Mouse (Mus musculus) forebrain, embryonic 13.5 days (tissue): ENCODE results near the gene Cuedc1. TPM values are rescaled to one million over a fixed set of nuclear protein-coding genes. Genes with fewer than 3 reads are reported as not detected.

Experiments
- ATAC-seq: fragments of 200-750 bp; cut with Nextera tagmentation; 2 replicates; pipeline ENCODE4 v1.8.0; 2017
- H3K27ac ChIP-seq: fragments of 300-500 bp; sonication (generic); 2 replicates; pipeline ENCODE4 v1.5.1; 2015; ENCODE audit warnings: inconsistent platforms, mild to moderate bottlenecking, moderate library complexity
- H3K27me3 ChIP-seq: fragments of 300-500 bp; sonication (generic); 2 replicates; pipeline ENCODE4 v1.6.1; 2015; ENCODE audit warnings: mild to moderate bottlenecking, inconsistent platforms
- H3K36me3 ChIP-seq: fragments of 300-500 bp; sonication (generic); 2 replicates; pipeline ENCODE4 v1.6.1; 2015; ENCODE audit warnings: mild to moderate bottlenecking, inconsistent platforms; ENCODE audit not compliant: poor library complexity, severe bottlenecking
- H3K4me1 ChIP-seq: fragments of 300-500 bp; sonication (generic); 2 replicates; pipeline ENCODE4 v1.6.1; 2015; ENCODE audit warnings: inconsistent platforms
- H3K4me2 ChIP-seq: fragments of 300-500 bp; sonication (generic); 2 replicates; pipeline ENCODE4 v1.6.1; 2015; ENCODE audit warnings: inconsistent platforms, mild to moderate bottlenecking, moderate library complexity
- H3K4me3 ChIP-seq: fragments of 300-500 bp; sonication (generic); 2 replicates; pipeline ENCODE4 v1.5.1; 2015; ENCODE audit warnings: mild to moderate bottlenecking, inconsistent platforms
- H3K9ac ChIP-seq: fragments of 300-500 bp; sonication (generic); 2 replicates; pipeline ENCODE4 v1.6.1; 2015; ENCODE audit warnings: mild to moderate bottlenecking, inconsistent platforms
- H3K9me3 ChIP-seq: fragments of 300-500 bp; sonication (generic); replicated peaks from 2 replicates; pipeline ENCODE4 v1.6.1; 2016; ENCODE audit warnings: inconsistent platforms
- WGBS: fragments of 180-500 bp; shearing (Covaris S2); methylation state at CpG from one replicate; pipeline ENCODE4 v1.1.7; 2015; 5-methylcytosine and 5-hydroxymethylcytosine counted together
- polyA plus RNA-seq: library from polyadenylated mRNA; unstranded; fragments of >200 nt; fragmentation: Nextera tagmentation; extraction: Ambion mirVana; gene quantifications from 2 replicates; pipeline ENCODE4 v1.2.1, GENCODE M21; 2015

The Cuedc1 gene
- polyA plus RNA-seq, 1 experiment from 2014 or later, result 37.4 TPM

DNA sequence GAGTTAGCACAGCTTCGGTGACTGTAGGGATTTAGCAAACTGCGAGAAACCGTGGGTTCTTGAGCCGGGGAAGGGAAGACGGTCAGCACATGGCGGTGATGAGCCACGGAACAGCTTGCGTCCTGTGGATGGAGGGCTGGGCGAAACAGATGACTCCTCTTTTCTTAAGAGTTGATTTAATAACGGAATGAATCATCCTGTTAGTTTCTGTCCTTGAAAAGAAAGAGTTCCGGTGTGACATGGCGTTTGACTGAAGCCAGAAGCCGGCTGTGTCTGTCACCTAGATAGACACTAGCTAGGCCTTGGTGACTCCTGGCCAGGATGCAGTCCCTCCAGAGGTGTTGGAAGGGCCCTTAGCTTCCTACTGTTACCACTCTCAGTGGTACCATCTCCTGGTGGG is 14.2 kb downstream of the Cuedc1 start:
- Histone ChIP-seq H3K36me3 (no peaks in the 10 kb centered on the region), H3K9me3 (no peaks in the 10 kb centered on the region), H3K27ac (no peak overlapping the region), H3K4me2 (no peak overlapping the region), H3K9ac (no peak overlapping the region), H3K4me1 (peaks cover 46% of the 10 kb centered on the region), H3K27me3 (no peaks in the 10 kb centered on the region), H3K4me3 (no peak overlapping the region)
- ATAC-seq, result no peak
- WGBS, result 62% methylated on average over 13 of the region's 13 CpGs

DNA sequence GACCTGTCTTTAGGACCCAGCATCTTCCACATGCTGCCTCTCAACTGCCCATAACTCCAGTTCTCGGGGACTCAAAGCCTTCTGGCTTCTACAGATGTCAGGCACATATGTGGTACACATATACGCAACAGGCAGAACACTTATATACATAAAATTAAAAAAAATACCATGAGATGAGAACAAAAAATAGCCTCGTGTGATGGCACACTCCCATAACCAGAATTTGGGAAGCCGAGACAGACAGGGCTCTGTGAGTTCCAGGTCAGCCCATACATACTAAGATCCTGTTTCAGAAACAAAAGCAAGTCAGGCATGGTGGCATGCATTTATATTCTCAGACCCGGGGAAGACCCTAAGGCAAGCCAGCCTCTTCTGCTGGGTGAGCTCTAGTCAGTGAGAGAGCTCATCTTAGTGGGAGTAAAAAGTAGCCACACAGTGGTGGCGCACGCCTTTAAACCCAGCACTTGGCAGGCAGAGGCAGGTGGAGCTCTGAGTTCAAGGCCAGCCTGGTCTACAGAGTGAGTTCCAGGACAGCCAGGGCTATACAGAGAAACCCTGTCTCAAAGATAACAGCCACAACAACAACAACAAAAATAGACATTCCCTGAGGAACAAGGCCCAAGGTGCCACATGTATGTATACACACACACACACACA is 14.9 kb downstream of the Cuedc1 start:
- Histone ChIP-seq H3K27ac (no peak overlapping the region), H3K9me3 (no peaks in the 10 kb centered on the region), H3K36me3 (no peaks in the 10 kb centered on the region), H3K4me3 (no peak overlapping the region), H3K4me2 (no peak overlapping the region), H3K4me1 (peaks cover 53% of the 10 kb centered on the region), H3K9ac (no peak overlapping the region), H3K27me3 (no peaks in the 10 kb centered on the region)
- no peak for ATAC-seq
- 74% methylated on average over 7 of the region's 7 CpGs for WGBS

DNA sequence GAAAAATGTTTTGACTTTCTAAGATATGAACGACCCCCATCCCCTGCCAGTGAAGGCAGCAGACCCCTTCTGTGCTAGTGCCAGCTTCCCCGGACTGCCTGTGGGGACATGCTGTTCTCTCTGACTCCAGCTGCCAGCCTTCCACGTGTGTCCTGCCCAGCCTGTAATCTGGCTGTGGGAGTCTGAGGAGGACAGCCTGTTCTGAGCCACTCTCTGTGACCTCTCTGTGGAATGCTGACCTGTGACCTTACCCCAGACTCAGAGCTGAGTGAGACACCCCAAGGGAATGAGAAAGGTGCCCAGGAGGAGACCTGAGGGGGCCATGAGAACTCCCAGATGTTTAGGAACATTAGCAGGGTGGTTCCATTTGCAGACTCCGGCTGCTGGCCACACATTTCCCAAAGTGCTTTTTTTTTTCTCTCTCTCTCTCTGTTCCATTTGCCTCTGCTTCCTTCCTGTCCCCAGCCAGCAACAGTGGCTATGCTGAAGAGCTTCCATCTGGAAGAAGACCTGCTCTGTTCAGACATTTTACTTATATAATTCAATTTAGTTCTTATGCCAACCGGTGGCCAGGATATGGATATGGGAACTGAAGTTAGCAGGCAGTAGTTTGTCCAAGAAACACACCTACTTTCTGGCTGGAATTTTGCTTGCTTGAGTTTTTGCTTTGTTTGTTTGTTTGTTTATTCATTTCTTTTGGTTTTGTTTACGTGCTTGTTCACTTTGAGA is 15.8 kb downstream of the Cuedc1 start:
- Histone ChIP-seq H3K27me3 (no peaks in the 10 kb centered on the region), H3K36me3 (no peaks in the 10 kb centered on the region), H3K4me3 (no peak overlapping the region), H3K4me1 (peaks cover 62% of the 10 kb centered on the region), H3K9me3 (no peaks in the 10 kb centered on the region), H3K27ac (peak overlapping the region; percentile 10; the same call in 1 of the 2 replicates), H3K4me2 (no peak overlapping the region), H3K9ac (no peak overlapping the region)
- no peak for ATAC-seq
- WGBS, result 64% methylated on average over 6 of the region's 6 CpGs

DNA sequence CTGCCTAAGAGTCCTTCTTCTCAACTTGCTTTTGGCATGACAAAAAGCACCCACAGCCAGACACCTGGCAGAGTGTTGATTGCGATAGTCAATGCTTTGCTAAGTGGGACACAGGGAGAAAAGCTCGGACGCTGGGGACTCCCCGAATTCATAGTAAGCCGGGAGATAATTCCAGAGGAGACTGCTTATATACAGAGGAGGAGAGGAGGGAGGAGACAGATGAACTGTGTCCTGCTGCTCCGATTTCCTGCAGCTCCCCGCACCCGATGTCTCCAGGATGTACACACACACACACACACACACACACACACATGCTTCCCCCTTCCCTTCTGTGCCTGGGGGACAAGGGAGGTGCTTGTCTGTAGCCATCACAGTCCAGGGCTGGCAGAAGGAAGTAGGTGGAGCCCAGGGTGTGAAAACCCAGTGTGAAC is 17.0 kb downstream of the Cuedc1 start:
- H3K9me3 ChIP-seq, result no peaks in the 10 kb centered on the region
- H3K9ac ChIP-seq, result peak overlapping the region; percentile 43; the same call in 1 of the 2 replicates
- H3K4me2 ChIP-seq, result no peak overlapping the region
- ATAC-seq, result no peak
- WGBS, result 53% methylated on average over 8 of the region's 8 CpGs
- H3K27me3 ChIP-seq, result no peaks in the 10 kb centered on the region
- H3K27ac ChIP-seq, result peak overlapping the region; percentile 28
- no peak overlapping the region for H3K4me3 ChIP-seq
- peaks cover 71% of the 10 kb centered on the region for H3K4me1 ChIP-seq
- no peaks in the 10 kb centered on the region for H3K36me3 ChIP-seq

DNA sequence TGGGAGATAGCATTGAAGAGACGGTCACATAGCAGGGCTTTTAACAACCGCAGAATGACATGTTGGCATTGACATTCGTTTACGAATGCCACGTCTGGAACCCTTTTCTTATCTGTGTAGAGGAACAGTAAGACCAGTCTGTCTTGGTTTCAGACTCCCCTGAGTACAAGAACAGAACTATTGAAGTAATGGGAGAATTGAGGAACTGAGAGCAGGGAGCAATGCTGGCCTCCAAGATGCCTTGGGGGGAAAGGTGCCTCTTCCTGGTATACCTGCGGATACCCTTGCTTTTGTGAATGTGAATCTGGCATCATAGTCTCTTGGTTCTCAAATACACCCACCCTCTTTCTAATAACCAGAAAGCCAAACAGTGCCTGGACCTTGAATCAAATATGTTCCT is 18.7 kb downstream of the Cuedc1 start:
- ATAC-seq, result no peak
- 88% methylated on average over 6 of the region's 6 CpGs for WGBS

DNA sequence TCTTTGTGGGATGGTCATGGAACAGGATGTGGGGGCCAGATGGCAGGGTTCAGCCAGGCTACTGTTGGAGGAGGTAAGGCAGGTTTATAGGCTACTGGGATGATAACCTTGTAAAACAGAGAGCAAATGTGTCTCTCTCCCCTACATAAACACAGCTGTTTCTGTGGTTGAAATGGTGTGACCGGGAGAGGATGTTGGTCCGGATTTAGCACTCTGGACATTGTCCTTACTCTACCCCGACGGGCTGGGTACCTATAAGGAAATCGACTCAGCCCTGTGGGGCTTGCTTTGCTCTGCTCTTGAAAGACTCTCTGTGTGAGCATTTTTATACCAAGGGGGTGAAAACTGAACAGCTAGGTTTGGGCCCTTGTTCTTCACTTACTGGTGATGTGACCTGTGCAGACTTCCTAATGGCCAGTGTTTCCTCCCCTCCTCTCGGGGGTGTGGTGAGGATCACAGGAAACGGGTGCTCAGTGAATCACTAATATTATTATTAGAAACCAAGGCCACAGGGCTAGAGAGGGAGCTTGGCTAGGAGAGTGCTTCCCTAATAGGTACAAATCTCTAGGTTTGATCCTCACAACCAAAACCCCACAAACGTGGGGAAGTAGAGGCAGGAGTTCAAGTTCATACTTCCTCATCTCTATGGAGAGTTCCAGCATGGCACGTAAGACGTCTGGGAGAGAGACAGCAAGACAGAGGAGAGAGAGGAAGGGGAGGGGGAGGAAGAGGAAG is 19.7 kb downstream of the Cuedc1 start:
- peak overlapping the region; percentile 99 for H3K27ac ChIP-seq
- H3K4me2 ChIP-seq, result no peak overlapping the region
- peaks cover 6% of the 10 kb centered on the region; the same call in 1 of the 2 replicates for H3K36me3 ChIP-seq
- H3K27me3 ChIP-seq, result no peaks in the 10 kb centered on the region
- peak overlapping the region; percentile 55; the same call in 1 of the 2 replicates for H3K9ac ChIP-seq
- H3K9me3 ChIP-seq, result no peaks in the 10 kb centered on the region
- WGBS, result 68% methylated on average over 10 of the region's 10 CpGs
- ATAC-seq, result no peak
- peaks cover 87% of the 10 kb centered on the region for H3K4me1 ChIP-seq
- H3K4me3 ChIP-seq, result no peak overlapping the region

More for the DNA sequence above, 18.7 kb downstream of the Cuedc1 start:
- H3K4me1 ChIP-seq, result peaks cover 77% of the 10 kb centered on the region
- H3K4me2 ChIP-seq, result no peak overlapping the region
- H3K9me3 ChIP-seq, result no peaks in the 10 kb centered on the region
- no peaks in the 10 kb centered on the region for H3K27me3 ChIP-seq
- no peak overlapping the region for H3K27ac ChIP-seq
- no peak overlapping the region for H3K9ac ChIP-seq
- H3K4me3 ChIP-seq, result no peak overlapping the region
- H3K36me3 ChIP-seq, result peaks cover 3% of the 10 kb centered on the region; the same call in 1 of the 2 replicates

DNA sequence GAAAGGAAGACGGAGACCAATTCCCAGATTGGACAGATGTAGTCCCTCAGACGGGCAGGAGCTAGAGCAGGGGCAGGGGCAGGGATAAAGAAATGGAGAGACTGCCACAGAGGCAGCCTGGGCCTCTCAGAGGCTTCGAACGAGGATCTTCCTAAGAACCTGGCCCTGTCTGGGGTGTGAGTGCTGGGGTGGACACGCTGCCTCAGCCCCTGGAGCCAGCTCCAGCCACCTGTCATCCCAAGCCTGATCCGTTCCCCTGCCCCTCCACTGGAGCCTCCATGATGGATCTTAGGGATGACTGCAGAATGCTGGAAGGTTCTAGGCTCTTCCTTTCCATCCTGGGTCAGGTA is 20.2 kb downstream of the Cuedc1 start:
- Histone ChIP-seq H3K9me3 (no peaks in the 10 kb centered on the region), H3K27me3 (no peaks in the 10 kb centered on the region), H3K27ac (peak overlapping the region; percentile 99), H3K4me2 (0 out of 2 replicates have a peak overlapping the region, but pooled peaks have one; percentile 48), H3K9ac (peak overlapping the region; percentile 55), H3K4me1 (peaks cover 91% of the 10 kb centered on the region), H3K36me3 (peaks cover 6% of the 10 kb centered on the region; the same call in 1 of the 2 replicates), H3K4me3 (no peak overlapping the region)
- 38% methylated on average over 6 of the region's 6 CpGs for WGBS
- ATAC-seq, result no peak

DNA sequence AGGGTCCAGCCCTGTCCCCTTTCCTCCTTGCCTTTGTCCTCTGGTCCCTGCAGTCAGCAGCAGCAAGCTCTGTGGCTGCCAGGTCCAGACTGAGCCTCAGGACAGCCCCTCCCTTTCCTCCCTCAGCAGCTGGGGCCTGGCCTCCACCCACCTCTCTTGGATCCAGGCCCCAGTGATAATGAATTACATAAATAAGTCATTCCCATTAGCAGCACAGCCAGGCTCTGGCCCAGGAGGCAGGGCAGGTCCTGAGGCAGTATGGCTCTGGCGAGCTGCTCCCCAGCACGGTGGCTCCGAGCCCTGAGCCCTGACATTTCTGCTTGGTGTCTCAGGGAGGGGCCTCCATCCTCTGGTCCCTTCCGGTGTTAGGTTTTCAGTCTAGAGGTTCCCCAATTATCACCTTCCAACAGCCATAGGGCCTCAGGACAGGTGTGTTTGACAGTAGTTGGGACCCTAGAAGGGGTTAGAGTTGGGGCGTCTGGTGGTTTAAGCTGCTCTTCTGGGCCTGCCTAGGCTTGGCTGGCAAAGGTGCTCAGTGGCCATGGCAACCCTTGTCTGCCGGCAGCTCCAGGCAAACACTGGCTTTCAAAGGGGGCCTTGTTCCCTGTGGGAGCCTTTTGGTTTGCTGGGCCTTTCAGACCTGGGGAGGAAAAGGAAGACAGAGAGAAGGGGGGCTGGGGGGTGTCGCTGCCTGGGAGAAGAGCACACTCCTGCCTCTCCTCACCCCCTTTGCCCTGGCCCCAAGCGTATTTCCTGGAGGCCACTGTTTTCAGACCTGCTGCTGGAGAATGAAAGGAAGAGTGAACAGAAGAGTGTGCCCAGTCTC is 21.2 kb downstream of the Cuedc1 start:
- no peaks in the 10 kb centered on the region for H3K27me3 ChIP-seq
- peaks cover 6% of the 10 kb centered on the region; the same call in 1 of the 2 replicates for H3K36me3 ChIP-seq
- 2% methylated on average over 8 of the region's 8 CpGs for WGBS
- H3K4me2 ChIP-seq, result peak overlapping the region; percentile 48
- peaks cover 88% of the 10 kb centered on the region for H3K4me1 ChIP-seq
- peak overlapping the region; percentile 55 for H3K9ac ChIP-seq
- 0 out of 2 replicates have a peak overlapping the region, but pooled peaks have one; percentile 10 for H3K4me3 ChIP-seq
- peak; percentile 91 for ATAC-seq
- peak overlapping the region; percentile 99 for H3K27ac ChIP-seq
- H3K9me3 ChIP-seq, result no peaks in the 10 kb centered on the region

DNA sequence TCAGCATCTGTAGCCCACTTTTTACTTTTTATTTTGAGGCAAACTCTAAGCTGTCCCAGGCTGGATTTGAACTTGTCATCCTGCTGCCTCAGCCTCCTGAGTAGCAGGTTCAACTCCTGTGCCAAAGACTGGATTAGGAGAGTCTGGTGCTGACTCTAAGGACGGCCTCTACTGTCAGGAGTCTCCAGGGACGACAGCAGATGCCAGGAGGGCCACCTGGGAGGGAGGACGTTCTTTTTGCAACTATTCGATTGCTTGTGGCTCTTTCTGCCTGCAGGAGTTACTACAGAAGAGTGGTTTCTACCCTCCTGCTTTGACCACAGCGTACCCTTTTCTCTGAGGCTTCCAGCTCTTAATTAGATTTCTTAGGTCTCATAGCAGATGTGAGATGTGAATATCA is 24.7 kb downstream of the Cuedc1 start:
- H3K9ac ChIP-seq, result no peak overlapping the region
- no peaks in the 10 kb centered on the region for H3K27me3 ChIP-seq
- WGBS, result 30% methylated on average over 5 of the region's 5 CpGs
- no peak overlapping the region for H3K4me3 ChIP-seq
- peaks cover 6% of the 10 kb centered on the region; the same call in 1 of the 2 replicates for H3K36me3 ChIP-seq
- ATAC-seq, result no peak
- peak overlapping the region; percentile 51; the same call in 1 of the 2 replicates for H3K27ac ChIP-seq
- H3K4me2 ChIP-seq, result no peak overlapping the region
- H3K4me1 ChIP-seq, result peaks cover 78% of the 10 kb centered on the region
- H3K9me3 ChIP-seq, result no peaks in the 10 kb centered on the region

DNA sequence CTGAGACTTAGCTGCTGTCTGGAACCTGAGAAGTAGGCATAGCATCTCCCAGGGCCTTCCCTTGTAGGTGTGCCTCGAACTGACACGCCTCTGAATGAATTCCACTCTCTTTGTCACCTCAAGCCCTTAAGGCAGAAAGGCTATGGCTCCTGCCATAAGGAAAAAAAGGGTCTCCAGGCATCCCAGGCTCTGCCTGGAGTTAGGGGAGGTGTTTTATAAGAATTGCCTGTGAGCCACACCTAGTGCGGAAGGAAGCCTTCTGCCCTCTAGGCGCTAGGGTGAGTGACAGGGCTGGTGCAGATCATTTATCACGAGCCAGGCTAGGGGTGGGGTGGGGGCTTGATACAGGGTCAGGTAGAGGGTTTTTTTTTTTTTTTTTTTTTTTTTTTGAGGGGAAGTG is 25.2 kb downstream of the Cuedc1 start:
- H3K9ac ChIP-seq, result no peak overlapping the region
- WGBS, result 73% methylated on average over 5 of the region's 5 CpGs
- peaks cover 74% of the 10 kb centered on the region for H3K4me1 ChIP-seq
- H3K27ac ChIP-seq, result no peak overlapping the region
- no peaks in the 10 kb centered on the region for H3K27me3 ChIP-seq
- no peak overlapping the region for H3K4me2 ChIP-seq
- peaks cover 6% of the 10 kb centered on the region; the same call in 1 of the 2 replicates for H3K36me3 ChIP-seq
- no peak for ATAC-seq
- H3K9me3 ChIP-seq, result no peaks in the 10 kb centered on the region
- no peak overlapping the region for H3K4me3 ChIP-seq

DNA sequence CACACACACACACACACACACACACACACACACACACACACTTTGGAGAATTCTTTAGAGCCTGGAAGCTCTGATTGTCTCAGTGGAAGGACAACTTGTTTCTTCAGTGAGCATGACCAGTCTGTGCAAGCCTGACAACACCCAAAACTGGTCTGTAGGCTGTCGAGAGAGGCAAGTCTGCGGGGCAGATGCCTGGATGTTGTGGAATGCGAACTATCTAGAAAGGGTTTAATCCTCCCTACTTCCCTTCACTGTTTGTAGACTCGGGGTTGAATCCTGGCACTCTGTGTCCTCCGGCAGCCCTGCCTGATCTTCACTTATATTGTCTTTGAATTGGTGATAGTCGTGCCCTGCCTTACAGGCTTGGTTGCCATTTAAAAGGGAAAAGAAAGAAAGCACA is 25.9 kb downstream of the Cuedc1 start:
- no peaks in the 10 kb centered on the region for H3K27me3 ChIP-seq
- WGBS, result 32% methylated on average over 6 of the region's 6 CpGs
- H3K27ac ChIP-seq, result peak overlapping the region; percentile 31; the same call in 1 of the 2 replicates

More for the DNA sequence above, 25.9 kb downstream of the Cuedc1 start:
- H3K4me2 ChIP-seq, result no peak overlapping the region
- H3K9me3 ChIP-seq, result no peaks in the 10 kb centered on the region
- ATAC-seq, result no peak
- H3K9ac ChIP-seq, result no peak overlapping the region
- H3K36me3 ChIP-seq, result peaks cover 6% of the 10 kb centered on the region; the same call in 1 of the 2 replicates
- H3K4me1 ChIP-seq, result peaks cover 67% of the 10 kb centered on the region
- H3K4me3 ChIP-seq, result no peak overlapping the region
